Mouse (Mus musculus): Measurements from ENCODE around the gene Olfr54.
"Not testable (repeated sequence)": the region's sequence is repeated elsewhere in the genome, so short reads cannot be mapped to it uniquely, and the experiment has no call there.

DNA sequence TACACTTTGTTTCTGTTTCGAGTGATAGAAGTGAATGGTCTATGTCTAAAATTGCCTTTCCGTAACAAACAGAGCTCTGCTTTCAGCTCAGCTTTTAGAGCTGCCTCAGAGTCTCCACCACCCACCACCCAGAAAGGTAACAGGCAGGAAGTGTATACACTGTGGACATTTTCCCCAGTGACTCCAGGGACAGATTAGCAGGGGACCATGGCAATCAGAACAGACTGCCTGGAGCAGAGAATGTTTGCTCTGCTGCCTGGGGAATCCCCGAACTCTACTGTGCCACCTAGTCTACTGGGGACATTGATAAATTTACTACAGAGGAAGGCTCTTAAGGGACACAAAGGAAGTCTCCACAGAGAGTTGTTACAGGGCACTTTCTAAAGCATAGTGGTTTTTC is 30.7 kb downstream of the Olfr54 start:
- TF ChIP-seq CTCF (IDR thresholded peaks at IDR 0.05); POLR2A (IDR thresholded peaks at IDR 0.05; ENCODE audit: insufficient read depth, low read depth, low read length); EP300 (IDR thresholded peaks at IDR 0.05; ENCODE audit: insufficient read depth, low read depth, low read length): not testable (repeated sequence)
